Mouse (Mus musculus) testis, adult 2 months (tissue): Measurements from ENCODE around the gene Crnkl1. TPM values are rescaled to one million over a fixed set of nuclear protein-coding genes. Genes with fewer than 3 reads are reported as not detected.

Experiments
- H3K27ac ChIP-seq: fragments of 200-500 bp; 2 replicates; pipeline ENCODE4 v1.5.1; 2012; ENCODE audit warnings: low read depth, low read length; ENCODE audit not compliant: control insufficient read depth, insufficient read depth
- H3K27me3 ChIP-seq: fragments of 200-500 bp; 2 replicates; pipeline ENCODE4 v1.6.1; 2012; ENCODE audit warnings: mild to moderate bottlenecking, low read length, moderate library complexity; ENCODE audit not compliant: control insufficient read depth, insufficient read depth
- H3K36me3 ChIP-seq: fragments of 200-500 bp; 2 replicates; pipeline ENCODE4 v1.6.1; 2012; ENCODE audit warnings: mild to moderate bottlenecking, low read length; ENCODE audit not compliant: control insufficient read depth, insufficient read depth
- H3K4me1 ChIP-seq: fragments of 200-500 bp; 2 replicates; pipeline ENCODE4 v1.6.1; 2012; ENCODE audit warnings: low read length; ENCODE audit not compliant: control insufficient read depth, insufficient read depth
- H3K4me3 ChIP-seq: fragments of 200-500 bp; 2 replicates; pipeline ENCODE4 v1.5.1; 2012; ENCODE audit warnings: low read depth, mild to moderate bottlenecking, low read length, moderate library complexity, mixed read lengths; ENCODE audit not compliant: control insufficient read depth
- CTCF ChIP-seq: fragments of 200-500 bp; IDR thresholded peaks from 2 replicates; pipeline ENCODE4 v1.5.1; 2012; ENCODE audit warnings: low read depth, mild to moderate bottlenecking, inconsistent platforms, low read length, moderate library complexity; ENCODE audit not compliant: control insufficient read depth, insufficient read depth, insufficient replicate concordance
- POLR2A ChIP-seq: fragments of 200-500 bp; IDR thresholded peaks from 2 replicates; pipeline ENCODE4 v1.6.1; 2012; ENCODE audit warnings: low read depth, mild to moderate bottlenecking, inconsistent platforms, low read length, moderate library complexity; ENCODE audit not compliant: control insufficient read depth
- polyA plus RNA-seq: library from polyadenylated mRNA; depleted of rRNA; stranded (reverse); fragments of >200 nt; gene quantifications from 2 replicates; pipeline ENCODE4 v1.2.3, GENCODE M21; 2012

Crnkl1 gene
- polyA plus RNA-seq, 1 experiment = 8.3 TPM

GRCm38 (mm10) chr2:145970751-145971150, 35.9 kb upstream of the Crnkl1 start:
- Histone ChIP-seq H3K27ac (no peak overlapping the region), H3K4me1 (no peaks in the 10 kb centered on the region), H3K4me3 (no peak overlapping the region), H3K27me3 (no peaks in the 10 kb centered on the region), H3K36me3 (no peaks in the 10 kb centered on the region)
- TF ChIP-seq POLR2A = no peak
- TF ChIP-seq CTCF = no peak

DNA sequence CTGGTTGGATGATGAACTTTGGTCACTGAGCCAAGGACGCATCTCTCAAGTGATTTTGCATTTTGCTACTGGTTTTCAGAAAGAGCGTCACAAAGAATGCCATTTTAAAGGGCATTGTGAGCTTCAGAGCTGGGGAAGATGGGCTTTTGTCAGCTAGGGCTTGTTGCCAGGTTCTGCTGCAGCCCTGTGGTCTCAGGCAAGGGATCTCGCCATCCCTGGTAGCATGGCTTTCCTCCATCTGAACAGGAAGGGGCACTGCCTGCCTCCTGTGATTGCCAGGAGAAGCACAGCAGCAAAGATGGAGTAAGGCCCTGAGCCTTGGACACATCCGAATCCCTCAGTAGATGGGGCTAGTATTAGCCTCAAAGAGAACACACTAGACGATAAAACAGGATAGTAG, 27.0 kb upstream of the Crnkl1 start:
- Histone ChIP-seq H3K4me1 (no peaks in the 10 kb centered on the region), H3K27ac (no peak overlapping the region), H3K27me3 (no peaks in the 10 kb centered on the region), H3K36me3 (no peaks in the 10 kb centered on the region), H3K4me3 (no peak overlapping the region)
- no peak for TF ChIP-seq CTCF
- TF ChIP-seq POLR2A = no peak

GRCm38 (mm10) chr2:145958551-145958950, 23.7 kb upstream of the Crnkl1 start:
- TF ChIP-seq POLR2A (no peak), CTCF (no peak)
- H3K4me3 ChIP-seq = no peak overlapping the region
- H3K4me1 ChIP-seq = no peaks in the 10 kb centered on the region
- H3K36me3 ChIP-seq = no peaks in the 10 kb centered on the region
- H3K27ac ChIP-seq = no peak overlapping the region
- H3K27me3 ChIP-seq = no peaks in the 10 kb centered on the region

- no peak overlapping the region for H3K27ac ChIP-seq
- no peak overlapping the region for H3K4me3 ChIP-seq
- no peaks in the 10 kb centered on the region for H3K4me1 ChIP-seq
- H3K36me3 ChIP-seq = no peaks in the 10 kb centered on the region
- no peak for TF ChIP-seq CTCF
- no peak for TF ChIP-seq POLR2A
- no peaks in the 10 kb centered on the region for H3K27me3 ChIP-seq
Measured at GRCm38 (mm10) chr2:145958097-145958496, 23.3 kb upstream of the Crnkl1 start.

- H3K36me3 ChIP-seq = no peaks in the 10 kb centered on the region
- no peaks in the 10 kb centered on the region for H3K27me3 ChIP-seq
- H3K4me1 ChIP-seq = no peaks in the 10 kb centered on the region
- no peak overlapping the region for H3K4me3 ChIP-seq
- H3K27ac ChIP-seq = no peak overlapping the region
- no peak for TF ChIP-seq CTCF
- TF ChIP-seq POLR2A = no peak
Measured at GRCm38 (mm10) chr2:145957450-145957849, 22.6 kb upstream of the Crnkl1 start.

GRCm38 (mm10) chr2:145956318-145956717, 21.5 kb upstream of the Crnkl1 start:
- H3K27ac ChIP-seq = no peak overlapping the region
- no peaks in the 10 kb centered on the region for H3K36me3 ChIP-seq
- H3K27me3 ChIP-seq = no peaks in the 10 kb centered on the region
- TF ChIP-seq POLR2A (no peak), CTCF (no peak)
- no peak overlapping the region for H3K4me3 ChIP-seq
- no peaks in the 10 kb centered on the region for H3K4me1 ChIP-seq

DNA sequence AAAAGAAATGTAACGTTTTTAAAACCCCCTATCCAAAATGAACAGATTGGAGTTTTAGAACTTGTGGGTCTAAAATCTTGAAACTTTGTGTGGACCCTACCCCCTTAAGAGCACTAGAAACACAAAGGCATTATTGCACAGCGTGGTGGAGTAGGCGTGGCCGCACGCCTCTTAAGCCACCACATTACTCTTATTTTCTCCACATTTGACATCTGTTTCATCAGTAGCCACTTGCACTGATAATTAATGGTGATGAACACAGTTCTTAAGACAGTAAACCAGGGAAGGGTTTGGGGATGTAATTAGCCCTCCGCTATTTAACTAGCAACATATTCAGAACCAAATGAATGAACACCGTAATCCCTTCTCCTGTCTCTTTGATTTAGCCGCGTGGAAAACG, 21.0 kb upstream of the Crnkl1 start:
- TF ChIP-seq CTCF (no peak), POLR2A (no peak)
- no peaks in the 10 kb centered on the region for H3K27me3 ChIP-seq
- no peaks in the 10 kb centered on the region for H3K36me3 ChIP-seq
- no peak overlapping the region for H3K4me3 ChIP-seq
- H3K27ac ChIP-seq = no peak overlapping the region
- H3K4me1 ChIP-seq = no peaks in the 10 kb centered on the region

- Histone ChIP-seq H3K27me3 (no peaks in the 10 kb centered on the region), H3K27ac (no peak overlapping the region), H3K4me1 (no peaks in the 10 kb centered on the region), H3K4me3 (no peak overlapping the region), H3K36me3 (no peaks in the 10 kb centered on the region)
- TF ChIP-seq CTCF (no peak), POLR2A (no peak)
Measured at GRCm38 (mm10) chr2:145952726-145953125, 17.9 kb upstream of the Crnkl1 start.
